Mouse (Mus musculus): ENCODE results near the gene Adam26a. TPM values are rescaled to one million over a fixed set of nuclear protein-coding genes. Genes with fewer than 3 reads are reported as not detected.

Adam26a gene
- polyA plus RNA-seq (2014; fragmentation: Illumina TruSeq; extraction: RNeasy Lipid Tissue Mini Kit (QIAGEN cat#74804); ENCODE audit: low read depth, low replicate concordance) = not detected

DNA sequence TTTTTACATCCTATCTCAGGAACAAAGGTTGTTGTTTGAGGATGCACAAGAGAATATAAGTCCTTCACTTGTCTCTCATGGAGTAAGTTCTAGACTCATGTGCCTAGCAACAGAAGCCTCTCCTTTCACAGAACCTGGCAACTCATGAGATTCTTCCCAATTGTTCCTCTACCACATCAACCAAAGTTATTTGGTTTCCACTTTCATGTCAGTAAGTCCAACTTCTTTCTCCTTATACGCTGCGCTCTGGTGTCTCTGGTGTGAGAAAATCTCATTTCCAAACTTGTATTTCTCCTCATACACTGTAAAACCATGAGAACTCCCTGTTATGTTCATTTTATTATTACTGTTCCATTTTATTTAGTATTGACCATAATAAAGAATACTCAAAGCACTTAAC is at the start of gene Adam26a:
Gene Adam26a, minus strand, starts transcription at position 101 of the 400 bp plus-strand sequence.

DNA sequence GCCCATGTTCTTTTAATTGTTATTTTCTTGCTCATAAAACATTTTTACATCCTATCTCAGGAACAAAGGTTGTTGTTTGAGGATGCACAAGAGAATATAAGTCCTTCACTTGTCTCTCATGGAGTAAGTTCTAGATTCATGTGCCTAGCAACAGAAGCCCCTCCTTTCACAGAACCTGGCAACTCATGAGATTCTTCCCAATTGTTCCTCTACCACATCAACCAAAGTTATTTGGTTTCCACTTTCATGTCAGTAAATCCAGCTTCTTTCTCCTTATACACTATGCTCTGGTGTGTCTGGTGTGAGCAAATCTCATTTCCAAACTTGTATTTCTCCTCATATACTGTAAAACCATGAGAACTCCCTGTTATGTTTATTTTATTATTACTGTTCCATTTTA is 48.5 kb downstream of the Adam26a start, which contains the start of gene Adam26b:
Gene Adam26b, minus strand, starts transcription at position 101 of the 400 bp plus-strand sequence.

Other genes with a start within 250 kb of the Adam26a start
- gene Adam26b, start 48.6 kb downstream of the Adam26a start, polyA plus RNA-seq (2014; fragmentation: Illumina TruSeq; extraction: RNeasy Lipid Tissue Mini Kit (QIAGEN cat#74804); ENCODE audit: low read depth, low replicate concordance) = not detected
- gene Gm5346, start 50.6 kb upstream of the Adam26a start, polyA plus RNA-seq (2014; fragmentation: Illumina TruSeq; extraction: RNeasy Lipid Tissue Mini Kit (QIAGEN cat#74804); ENCODE audit: low read depth, low replicate concordance) = not detected
- gene Adam34, start 133.3 kb upstream of the Adam26a start, polyA plus RNA-seq (2014; fragmentation: Illumina TruSeq; extraction: RNeasy Lipid Tissue Mini Kit (QIAGEN cat#74804); ENCODE audit: low read depth, low replicate concordance) = not detected